Comparison of ENCODE assay signal across 24 mouse cellular contexts in genomic region chr15:99520306-99520705, GRCm38 (mm10). TPM values are rescaled to one million over a fixed set of nuclear protein-coding genes. Genes with fewer than 3 reads are reported as not detected.
"Had no signal": no experiment of that assay in that cellular context is flagged by ENCODE, and none has a peak within 500 bp of the region (broad histone marks: within the 10 kb centered on the region; RNA-seq: fewer than 3 reads in every experiment).

No protein-coding gene starts in this region.

- DNase-seq: lung, adult 18-20 months; lung, embryonic 14.5 days; lung, postnatal 10 days; lung, postnatal 4 days; midbrain, embryonic 14.5 days; retina, postnatal 1 day; right cerebral cortex, adult 18-20 months; right cerebral cortex, postnatal 14 days; thymus, adult 2 months; thymus, postnatal 25 days; thymus, postnatal 4 days had no signal

- H3K9me3 ChIP-seq: midbrain, embryonic 10.5 days; midbrain, embryonic 12.5 days; neural tube, embryonic 13.5 days; neural tube, embryonic 15.5 days; stomach, embryonic 15.5 days had no signal

- H3K9ac ChIP-seq: lung, embryonic 14.5 days; midbrain, embryonic 12.5 days; neural tube, embryonic 13.5 days; neural tube, embryonic 15.5 days; stomach, embryonic 15.5 days had no signal

- H3K4me3 ChIP-seq: midbrain, embryonic 10.5 days; midbrain, embryonic 12.5 days; myocyte; neural tube, embryonic 13.5 days; neural tube, embryonic 15.5 days; stomach, embryonic 15.5 days had no signal

- H3K4me1 ChIP-seq: midbrain, embryonic 10.5 days; midbrain, embryonic 12.5 days; neural tube, embryonic 13.5 days; neural tube, embryonic 15.5 days; stomach, embryonic 15.5 days had no signal

- H3K27me3 ChIP-seq: neural tube, embryonic 13.5 days; neural tube, embryonic 15.5 days had no signal

- H3K27ac ChIP-seq: midbrain, embryonic 10.5 days; midbrain, embryonic 12.5 days; neural tube, embryonic 13.5 days; neural tube, embryonic 15.5 days; stomach, embryonic 15.5 days; stomach, postnatal 0 days had no signal

- H3K36me3 ChIP-seq: midbrain, embryonic 10.5 days; midbrain, embryonic 12.5 days; neural tube, embryonic 13.5 days; stomach, embryonic 15.5 days had no signal

RNA-seq across cellular contexts. Expression of gene Faim2, which starts 7.7 kb away (rescaled TPM):
- total RNA-seq: megakaryocyte-erythroid progenitor cell, adult 5-6 weeks had no signal

RNA-seq across cellular contexts. Expression of gene Aqp2, which starts 58.5 kb away (rescaled TPM):
- total RNA-seq: megakaryocyte, adult 5-6 weeks; megakaryocyte-erythroid progenitor cell, adult 5-6 weeks had no signal
- polyA plus RNA-seq: lung, embryonic 14.5 days; lung, embryonic 16.5 days; midbrain, embryonic 10.5 days; midbrain, embryonic 12.5 days; midbrain, embryonic 14.5 days; midbrain, embryonic 16.5 days; neural tube, embryonic 11.5 days; neural tube, embryonic 13.5 days; neural tube, embryonic 15.5 days; stomach, embryonic 15.5 days; stomach, postnatal 0 days; urinary bladder, adult 2 months had no signal
